Mouse (Mus musculus) mesoderm, embryonic 11.5 days (tissue): ENCODE results near the gene Bbof1.
A peak's percentile ranks its signal among the peaks of the same experiment; 100 is the strongest.

Experiments
- DNase-seq: peaks from one replicate; pipeline ENCODE4 v3.0.0-alpha.2; 2012; ENCODE audit warnings: low read depth, low spot score

The Bbof1 gene

DNA sequence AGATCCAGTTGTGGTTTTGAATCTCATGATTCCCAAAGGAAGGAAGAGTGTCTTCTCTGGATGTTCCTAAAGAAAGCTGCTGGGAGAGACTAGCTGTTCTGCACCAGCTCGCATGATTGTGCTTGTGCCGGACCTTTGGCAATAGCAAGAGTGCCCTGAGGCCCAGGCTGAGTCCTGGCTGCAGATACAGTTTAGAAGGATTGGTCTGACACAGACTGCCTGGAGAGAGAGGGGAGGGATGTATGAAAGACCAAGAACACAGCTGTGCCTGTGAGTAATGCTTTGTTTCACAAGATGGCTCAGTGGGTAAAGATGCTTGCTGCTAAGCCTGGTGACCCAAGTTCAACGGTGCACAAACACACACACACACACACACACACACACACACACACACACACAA lies 54.0 kb downstream of the Bbof1 start:
- DNase-seq = no peak

- peak; percentile 56 for DNase-seq
Observed at GRCm38 (mm10) chr12:84468701-84469100, 59.8 kb downstream of the Bbof1 start.

DNA sequence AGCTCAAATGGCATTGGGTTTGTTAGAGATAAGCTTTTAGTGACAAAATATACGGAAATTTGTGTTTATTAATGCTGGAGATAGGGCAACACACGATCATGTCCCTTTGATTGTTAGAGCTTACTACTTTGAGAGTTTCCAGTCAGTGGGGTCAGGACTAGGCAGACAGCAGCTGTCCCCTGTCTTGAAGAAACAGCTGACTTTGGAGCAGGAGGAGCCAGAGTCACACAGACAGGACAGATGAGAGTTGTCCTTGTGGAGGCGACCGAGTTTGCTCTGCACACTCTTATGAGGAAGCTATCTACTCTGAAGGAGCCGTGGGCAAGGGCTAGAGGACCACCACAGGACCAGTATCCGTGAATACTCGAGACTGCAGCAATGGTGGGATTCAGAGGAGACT lies 70.1 kb downstream of the Bbof1 start:
- DNase-seq = no peak

DNA sequence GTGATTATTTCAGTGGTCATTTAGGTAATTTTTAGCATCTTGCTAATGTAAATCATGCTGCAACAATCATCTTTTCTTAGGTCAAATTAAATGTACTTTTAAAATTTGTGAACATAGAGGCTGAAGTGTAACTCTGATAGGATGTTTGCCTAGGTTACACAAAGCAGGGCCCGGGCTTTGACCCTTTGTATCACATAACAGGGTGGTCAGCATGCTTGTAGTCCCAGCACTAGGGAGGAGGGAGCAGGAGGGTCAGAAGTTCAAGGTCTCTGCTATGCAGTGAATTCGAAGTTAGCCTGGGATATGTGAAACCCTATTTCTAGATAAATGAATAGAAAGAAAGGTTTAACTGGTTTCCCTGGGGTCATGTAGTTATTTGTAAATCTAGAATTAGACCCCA lies 72.4 kb downstream of the Bbof1 start:
- DNase-seq = no peak

DNA sequence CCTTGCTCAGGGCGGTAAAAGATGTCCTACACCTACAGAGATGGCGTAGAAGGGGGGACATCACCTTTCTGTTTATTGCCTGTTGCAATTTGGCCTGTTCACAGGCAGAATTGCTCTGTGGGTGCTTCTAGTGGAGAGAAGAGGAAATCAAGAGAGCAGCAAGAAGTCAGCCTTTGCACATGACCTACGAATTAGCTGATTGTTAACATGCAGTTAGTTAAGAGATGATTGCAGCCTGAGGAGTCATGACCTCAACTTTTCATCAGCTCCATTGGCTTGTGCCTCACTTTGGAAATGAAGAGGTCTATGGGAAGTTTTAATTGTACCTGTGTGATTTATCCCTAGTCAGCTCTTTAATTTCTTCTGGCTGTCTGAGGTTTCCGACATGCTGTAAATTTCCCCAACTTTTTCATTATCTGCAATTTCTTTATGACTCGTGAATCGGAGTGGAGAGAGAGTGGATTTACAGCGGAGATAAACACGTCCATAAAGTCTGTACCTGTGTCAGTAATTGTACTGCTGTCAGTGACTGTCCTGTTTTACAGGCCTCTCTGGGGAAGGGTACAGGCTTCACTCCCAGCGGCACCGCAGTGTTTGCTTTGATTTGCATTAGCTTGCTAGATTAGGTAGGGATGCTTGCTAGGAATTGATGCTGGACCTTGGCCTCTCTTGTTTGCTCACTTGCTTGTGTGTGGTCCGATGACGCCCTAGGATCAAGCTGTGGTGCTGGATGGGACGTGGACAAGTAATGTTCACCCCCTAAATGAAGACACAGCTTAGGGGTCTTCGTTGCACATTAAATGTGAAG lies 74.1 kb downstream of the Bbof1 start:
- no peak for DNase-seq

GRCm38 (mm10) chr12:84487324-84488056 lies 78.6 kb downstream of the Bbof1 start:
- peak; percentile 70 for DNase-seq
